Mouse (Mus musculus) forelimb bud, embryonic 11.5 days (tissue): ENCODE results near the gene Olfr1412.

Source experiments
- DNase-seq: peaks from one replicate; pipeline ENCODE4 v3.0.0-alpha.2; 2012; ENCODE audit warnings: low read depth, low spot score

Gene Olfr1412

GRCm38 (mm10) chr1:92585479-92585878 is at the start of gene Olfr1412:
TSS of gene Olfr1412 (plus strand) at chr1:92585779.
- no peak for DNase-seq

- no peak for DNase-seq
These were observed 48.6 kb upstream of the Olfr1412 start for GRCm38 (mm10) chr1:92536972-92537371.

GRCm38 (mm10) chr1:92539071-92539470 is 46.5 kb upstream of the Olfr1412 start:
- no peak for DNase-seq

GRCm38 (mm10) chr1:92545929-92546328 is 39.6 kb upstream of the Olfr1412 start:
- no peak for DNase-seq

GRCm38 (mm10) chr1:92571022-92571421 is 14.6 kb upstream of the Olfr1412 start, which contains the start of gene Olfr1413:
TSS of gene Olfr1413 (plus strand) at chr1:92571322.
- no peak for DNase-seq

- no peak for DNase-seq
These were observed 8.5 kb downstream of the Olfr1412 start, which contains the start of gene Olfr1411 for GRCm38 (mm10) chr1:92594111-92594510. TSS of gene Olfr1411 (plus strand) at chr1:92594411.

- DNase-seq: no peak
These were observed 10.4 kb downstream of the Olfr1412 start for GRCm38 (mm10) chr1:92596019-92596418.

- DNase-seq: no peak
These were observed 19.9 kb downstream of the Olfr1412 start, which contains the start of gene Olfr1410 for GRCm38 (mm10) chr1:92605482-92605881. TSS of gene Olfr1410 (plus strand) at chr1:92605782.

- DNase-seq: no peak
These were observed 22.1 kb downstream of the Olfr1412 start for GRCm38 (mm10) chr1:92607711-92608110.

- peak; percentile 75 for DNase-seq
These were observed 25.4 kb downstream of the Olfr1412 start for GRCm38 (mm10) chr1:92611008-92611407.

- no peak for DNase-seq
These were observed 27.6 kb downstream of the Olfr1412 start for GRCm38 (mm10) chr1:92613175-92613574.

GRCm38 (mm10) chr1:92614516-92614915 is 28.9 kb downstream of the Olfr1412 start:
- DNase-seq: peak; percentile 17

- DNase-seq: no peak
These were observed 30.5 kb downstream of the Olfr1412 start for GRCm38 (mm10) chr1:92616046-92616445.

GRCm38 (mm10) chr1:92617488-92617887 is 31.9 kb downstream of the Olfr1412 start, which contains the start of gene Olfr12:
TSS of gene Olfr12 (plus strand) at chr1:92617788.
- DNase-seq: no peak

- DNase-seq: no peak
These were observed 32.8 kb downstream of the Olfr1412 start for GRCm38 (mm10) chr1:92618360-92618759.

- no peak for DNase-seq
These were observed 42.6 kb downstream of the Olfr1412 start for GRCm38 (mm10) chr1:92628227-92628626.

- no peak for DNase-seq
These were observed 46.6 kb downstream of the Olfr1412 start for GRCm38 (mm10) chr1:92632196-92632595.

- no peak for DNase-seq
These were observed 47.4 kb downstream of the Olfr1412 start for GRCm38 (mm10) chr1:92632948-92633347.

- DNase-seq: no peak
These were observed 48.1 kb downstream of the Olfr1412 start for GRCm38 (mm10) chr1:92633726-92634125.

- DNase-seq: no peak
These were observed 49.0 kb downstream of the Olfr1412 start for GRCm38 (mm10) chr1:92634569-92634968.

GRCm38 (mm10) chr1:92634976-92635599 is 49.5 kb downstream of the Olfr1412 start:
- DNase-seq: peak; percentile 27

GRCm38 (mm10) chr1:92636015-92636414 is 50.4 kb downstream of the Olfr1412 start:
- no peak for DNase-seq

- DNase-seq: no peak
These were observed 51.1 kb downstream of the Olfr1412 start for GRCm38 (mm10) chr1:92636676-92637075.
